Mouse (Mus musculus) kidney, adult 2 months (tissue): Measurements from ENCODE around the gene Selenoh.

Experiments
- CTCF ChIP-seq: fragments of 200-500 bp; conservative IDR thresholded peaks from 2 replicates; pipeline ENCODE4 v1.5.1; 2011; ENCODE audit warnings: low read depth, mild to moderate bottlenecking, control low read depth, low read length, moderate library complexity, mixed read lengths; ENCODE audit not compliant: insufficient read depth, insufficient read length
- POLR2A ChIP-seq: fragments of 200-500 bp; IDR thresholded peaks from one replicate; pipeline ENCODE4 v1.6.1; 2011; ENCODE audit warnings: low read depth, low read length, control low read depth

GRCm38 (mm10) chr2:84714811-84715561 lies 44.4 kb upstream of the Selenoh start, which contains the start of gene Zdhhc5:
- TF ChIP-seq CTCF (no peak), POLR2A (peak; percentile 93)
